Mouse (Mus musculus): ENCODE results near the gene Rinl. TPM values are rescaled to one million over a fixed set of nuclear protein-coding genes. Genes with fewer than 3 reads are reported as not detected.
A peak's percentile ranks its signal among the peaks of the same experiment; 100 is the strongest.

Rinl gene
- polyA plus RNA-seq, 1 experiment from 2014 or later: 5.2 TPM

DNA sequence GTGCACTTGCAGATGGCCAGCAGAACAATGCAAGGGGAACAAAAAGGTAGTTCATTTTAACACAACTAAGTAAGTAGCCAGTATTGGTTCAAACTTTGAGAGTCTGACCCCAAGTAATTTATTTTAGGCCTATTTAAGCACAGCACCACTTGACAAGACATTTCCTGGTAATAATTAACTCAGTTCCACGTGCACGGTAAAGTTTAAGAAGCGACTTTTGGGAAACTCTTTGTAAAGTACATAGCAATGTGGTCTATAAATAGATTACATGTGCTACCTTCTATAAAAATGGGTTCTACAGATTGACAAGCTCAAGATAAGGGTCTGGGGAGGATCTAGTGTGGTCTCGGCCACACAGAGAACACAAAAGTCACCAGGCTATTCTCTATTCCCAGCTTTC is 15.0 kb downstream of the Rinl start:
- Histone ChIP-seq H3K27me3 (ENCODE audit: insufficient read depth, poor library complexity, severe bottlenecking) (no peaks in the 10 kb centered on the region), H3K27ac (peak overlapping the region; percentile 93), H3K4me3 (no peak overlapping the region; the same call in 1 of the 2 replicates), H3K36me3 (no peaks in the 10 kb centered on the region), H3K4me1 (peaks cover 39% of the 10 kb centered on the region), H3K9me3 (no peaks in the 10 kb centered on the region)
- 53% methylated on average over 4 of the region's 4 CpGs for WGBS
- DNase-seq (ENCODE audit: low spot score): no peak

GRCm38 (mm10) chr7:28806869-28807268 is 18.1 kb downstream of the Rinl start:
- H3K27me3 ChIP-seq (ENCODE audit: insufficient read depth, poor library complexity, severe bottlenecking): no peaks in the 10 kb centered on the region
- no peaks in the 10 kb centered on the region for H3K9me3 ChIP-seq
- H3K4me1 ChIP-seq: peaks cover 35% of the 10 kb centered on the region
- DNase-seq (ENCODE audit: low spot score): no peak
- H3K4me3 ChIP-seq: no peak overlapping the region
- peaks cover under 1% of the 10 kb centered on the region for H3K36me3 ChIP-seq
- H3K27ac ChIP-seq: no peak overlapping the region
- 87% methylated on average over 4 of the region's 4 CpGs for WGBS

GRCm38 (mm10) chr7:28807641-28808220 is 19.0 kb downstream of the Rinl start:
- DNase-seq (ENCODE audit: low spot score): no peak
- Histone ChIP-seq H3K27me3 (ENCODE audit: insufficient read depth, poor library complexity, severe bottlenecking) (no peaks in the 10 kb centered on the region), H3K4me3 (peak overlapping the region; percentile 96), H3K9me3 (no peaks in the 10 kb centered on the region), H3K36me3 (peaks cover 9% of the 10 kb centered on the region), H3K27ac (peak overlapping the region; percentile 100), H3K4me1 (peaks cover 35% of the 10 kb centered on the region)
- WGBS: 44% methylated on average over 6 of the region's 8 CpGs

DNA sequence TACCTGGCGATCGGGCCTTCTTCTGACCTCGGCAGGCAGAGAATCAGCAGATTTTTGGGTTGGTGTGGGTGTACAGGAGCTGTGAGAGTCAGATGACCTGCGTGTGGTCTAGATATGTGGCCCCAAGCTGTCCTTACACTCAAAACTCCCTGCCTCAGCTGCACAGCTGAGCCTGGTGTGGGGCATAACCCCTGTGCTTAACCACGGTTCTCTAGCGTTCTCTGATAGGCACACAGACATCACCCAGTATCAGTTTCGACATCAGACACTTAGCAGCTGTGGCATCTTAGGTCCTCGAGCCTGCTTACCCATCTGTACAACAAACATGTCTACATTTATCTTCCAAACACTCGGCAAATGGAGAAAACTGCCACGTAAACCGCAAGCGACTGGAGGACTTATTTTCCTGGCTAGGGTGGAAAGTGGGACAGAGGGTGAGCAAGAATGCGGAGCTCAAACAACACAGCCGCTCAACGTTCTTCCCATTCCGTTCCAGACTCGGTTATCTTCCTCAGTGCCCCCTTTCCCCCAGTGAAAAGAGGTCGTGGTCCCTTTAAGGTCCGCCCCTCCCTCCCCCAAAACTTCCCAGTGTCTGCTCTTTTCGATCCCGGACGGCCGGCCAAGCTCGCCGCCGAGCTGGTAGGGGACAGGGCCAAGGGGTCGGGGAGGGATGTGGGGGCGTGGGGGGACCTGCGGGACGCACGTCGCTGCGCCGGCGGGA is 19.6 kb downstream of the Rinl start, which contains the start of gene Hnrnpl:
Gene Hnrnpl, plus strand, starts transcription at position 321 of the 721 bp plus-strand sequence.
- peak within 1 kb of the TSS; percentile 100 for H3K27ac ChIP-seq
- peak within 1 kb of the TSS; percentile 96 for H3K4me3 ChIP-seq
- DNase-seq (ENCODE audit: low spot score): peak; percentile 86
- peaks cover 16% of the 10 kb centered on the region for H3K36me3 ChIP-seq
- H3K9me3 ChIP-seq: no peaks in the 10 kb centered on the region
- peaks cover 35% of the 10 kb centered on the region for H3K4me1 ChIP-seq
- WGBS: 3% methylated on average over 35 of the region's 35 CpGs
- no peaks in the 10 kb centered on the region for H3K27me3 ChIP-seq (ENCODE audit: insufficient read depth, poor library complexity, severe bottlenecking)

- peak overlapping the region; percentile 96 for H3K4me3 ChIP-seq
- peaks cover 22% of the 10 kb centered on the region for H3K36me3 ChIP-seq
- WGBS: 0% methylated on average over 32 of the region's 32 CpGs
- peak overlapping the region; percentile 100 for H3K27ac ChIP-seq
- peak; percentile 96 for DNase-seq (ENCODE audit: low spot score)
- peaks cover 35% of the 10 kb centered on the region for H3K4me1 ChIP-seq
- no peaks in the 10 kb centered on the region for H3K27me3 ChIP-seq (ENCODE audit: insufficient read depth, poor library complexity, severe bottlenecking)
- H3K9me3 ChIP-seq: no peaks in the 10 kb centered on the region
These were observed 20.2 kb downstream of the Rinl start for GRCm38 (mm10) chr7:28808957-28809393.

- no peaks in the 10 kb centered on the region for H3K9me3 ChIP-seq
- peak overlapping the region; percentile 96 for H3K4me3 ChIP-seq
- H3K27ac ChIP-seq: peak overlapping the region; percentile 100
- under 1% methylated on average over 35 of the region's 35 CpGs for WGBS
- DNase-seq (ENCODE audit: low spot score): peak; percentile 93
- peaks cover 28% of the 10 kb centered on the region for H3K36me3 ChIP-seq
- H3K27me3 ChIP-seq (ENCODE audit: insufficient read depth, poor library complexity, severe bottlenecking): no peaks in the 10 kb centered on the region
- peaks cover 37% of the 10 kb centered on the region for H3K4me1 ChIP-seq
These were observed 20.8 kb downstream of the Rinl start for GRCm38 (mm10) chr7:28809401-28810089.

DNA sequence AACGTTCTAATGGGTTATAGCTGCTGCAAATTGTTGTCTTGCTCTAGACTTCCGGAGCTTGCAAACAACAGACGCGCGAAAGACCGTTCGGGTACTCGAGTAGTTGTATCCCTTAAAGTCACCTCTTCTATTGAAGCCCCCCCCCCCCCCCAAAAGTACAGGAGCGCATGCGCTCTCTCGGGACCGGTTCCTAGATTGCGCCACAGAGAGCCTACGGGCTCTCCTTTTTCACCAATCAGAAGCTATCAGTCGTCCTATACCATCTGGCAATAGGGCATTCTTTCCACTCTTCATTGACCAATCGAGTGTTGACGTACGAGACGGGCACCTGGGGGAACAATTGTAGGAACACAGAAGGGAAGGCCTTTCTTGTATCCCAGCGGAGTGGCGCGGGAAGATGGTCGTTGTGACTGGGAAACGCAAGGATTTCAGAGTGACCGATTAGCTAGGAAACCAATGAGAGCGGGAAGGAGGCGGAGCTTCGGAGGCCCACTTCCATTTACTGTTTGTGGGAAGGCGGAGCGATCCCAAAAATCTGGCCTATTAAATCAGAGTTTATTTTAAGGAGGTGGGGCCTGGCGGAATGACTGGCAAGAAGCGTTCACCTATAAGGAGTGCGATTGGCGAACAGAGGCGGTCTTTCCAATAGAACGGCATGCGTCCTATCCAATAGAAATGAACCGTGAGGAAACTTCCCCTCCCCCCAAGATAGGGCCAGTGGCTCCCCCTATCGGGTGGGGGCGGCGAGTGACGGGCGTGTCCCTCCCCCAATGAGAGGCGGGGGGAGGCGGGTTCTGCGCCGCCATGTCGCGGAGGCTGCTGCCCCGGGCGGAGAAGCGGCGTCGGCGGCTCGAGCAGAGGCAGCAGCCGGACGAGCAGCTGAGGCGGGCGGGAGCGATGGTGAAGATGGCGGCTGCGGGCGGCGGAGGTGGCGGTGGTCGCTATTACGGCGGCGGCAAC is 21.6 kb downstream of the Rinl start:
- Histone ChIP-seq H3K9me3 (no peaks in the 10 kb centered on the region), H3K27ac (peak overlapping the region; percentile 100), H3K4me1 (peaks cover 43% of the 10 kb centered on the region), H3K4me3 (peak overlapping the region; percentile 96), H3K36me3 (peaks cover 36% of the 10 kb centered on the region), H3K27me3 (ENCODE audit: insufficient read depth, poor library complexity, severe bottlenecking) (no peaks in the 10 kb centered on the region)
- WGBS: under 1% methylated on average over 70 of the region's 70 CpGs
- DNase-seq (ENCODE audit: low spot score): peak; percentile 99

DNA sequence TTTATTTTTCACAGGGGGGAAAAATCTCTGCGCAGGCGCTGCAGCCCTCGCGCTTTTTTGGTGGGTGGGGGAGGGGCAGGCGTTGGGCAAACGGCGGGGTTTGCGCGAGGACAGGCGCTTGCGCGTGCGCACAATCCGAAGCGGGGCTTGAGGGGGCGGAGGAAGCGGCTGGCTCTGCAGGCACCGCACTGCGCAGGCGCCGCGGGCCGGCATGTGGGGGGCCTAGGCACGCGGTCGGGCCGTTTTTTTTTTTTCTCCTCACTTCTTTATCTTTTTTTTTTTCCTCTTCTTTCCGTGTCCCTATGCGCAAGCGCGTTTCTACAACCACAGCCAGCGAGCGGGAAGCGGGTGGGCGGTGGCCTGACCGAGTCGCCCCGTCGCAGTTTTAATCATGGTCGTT is 22.5 kb downstream of the Rinl start:
- H3K36me3 ChIP-seq: peaks cover 44% of the 10 kb centered on the region
- under 1% methylated on average over 40 of the region's 40 CpGs for WGBS
- H3K9me3 ChIP-seq: no peaks in the 10 kb centered on the region
- DNase-seq (ENCODE audit: low spot score): peak; percentile 97
- peaks cover 50% of the 10 kb centered on the region for H3K4me1 ChIP-seq
- peak overlapping the region; percentile 96 for H3K4me3 ChIP-seq
- peak overlapping the region; percentile 100 for H3K27ac ChIP-seq
- no peaks in the 10 kb centered on the region for H3K27me3 ChIP-seq (ENCODE audit: insufficient read depth, poor library complexity, severe bottlenecking)

DNA sequence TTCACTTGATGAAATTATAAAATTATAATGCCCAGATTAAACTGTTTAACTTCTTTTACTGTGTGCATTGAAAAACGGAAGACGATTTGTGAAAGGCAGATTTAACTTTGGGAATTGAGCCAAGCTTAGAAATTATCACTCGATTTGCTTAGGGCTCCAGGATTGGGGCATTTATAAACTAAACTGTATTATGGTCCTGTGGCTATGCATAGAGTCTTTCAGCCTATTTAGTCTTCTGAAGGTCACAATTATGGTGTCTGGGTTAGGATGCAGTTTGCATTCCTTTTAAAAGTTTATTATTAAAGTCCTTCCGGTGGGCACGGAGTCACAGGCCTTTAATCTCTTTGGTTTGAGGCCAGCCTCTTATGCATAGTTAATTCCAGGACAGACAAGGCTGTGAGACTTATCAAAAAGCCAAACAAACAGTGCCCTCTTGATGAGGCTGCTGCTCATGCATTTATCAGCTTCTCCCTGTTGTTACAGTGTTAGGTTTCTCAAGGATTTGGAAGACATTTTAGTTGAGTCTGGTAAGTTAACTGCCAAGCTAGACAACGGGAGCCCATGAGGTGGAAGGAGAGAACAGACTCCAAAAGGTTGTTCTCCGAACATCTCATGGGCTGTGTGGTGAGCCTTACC is 23.0 kb downstream of the Rinl start:
- WGBS: 9% methylated on average over 7 of the region's 7 CpGs
- H3K36me3 ChIP-seq: peaks cover 50% of the 10 kb centered on the region

DNA sequence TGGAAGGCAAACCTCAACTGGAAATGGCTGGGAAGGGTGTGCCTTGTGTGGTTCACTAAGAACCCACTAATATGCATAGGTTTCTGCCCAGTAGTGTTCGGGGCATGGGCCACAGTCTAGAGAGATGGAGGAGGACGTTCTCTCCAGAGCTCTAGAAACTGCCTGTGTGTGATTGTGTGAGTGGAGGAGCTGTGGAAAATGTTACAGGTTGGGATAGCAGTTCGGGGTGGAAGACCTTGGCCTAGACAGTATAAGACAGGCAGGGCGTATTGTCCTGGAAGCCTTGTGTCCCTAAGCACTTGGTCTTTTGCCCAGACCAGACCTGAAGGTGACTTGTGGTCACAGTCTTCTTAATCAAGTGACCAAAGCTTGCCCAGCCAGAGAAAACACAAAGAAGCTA is 23.7 kb downstream of the Rinl start:
- Histone ChIP-seq H3K27me3 (ENCODE audit: insufficient read depth, poor library complexity, severe bottlenecking) (no peaks in the 10 kb centered on the region), H3K4me3 (peak overlapping the region; percentile 96), H3K9me3 (no peaks in the 10 kb centered on the region), H3K36me3 (peaks cover 57% of the 10 kb centered on the region), H3K4me1 (peaks cover 51% of the 10 kb centered on the region), H3K27ac (peak overlapping the region; percentile 100; the same call in 1 of the 2 replicates)
- DNase-seq (ENCODE audit: low spot score): no peak
- 66% methylated on average over 4 of the region's 4 CpGs for WGBS

More for the DNA sequence above, 23.0 kb downstream of the Rinl start:
- Histone ChIP-seq H3K9me3 (no peaks in the 10 kb centered on the region), H3K27me3 (ENCODE audit: insufficient read depth, poor library complexity, severe bottlenecking) (no peaks in the 10 kb centered on the region), H3K4me3 (peak overlapping the region; percentile 96), H3K4me1 (peaks cover 52% of the 10 kb centered on the region), H3K27ac (peak overlapping the region; percentile 100)
- no peak for DNase-seq (ENCODE audit: low spot score)

- Histone ChIP-seq H3K27me3 (ENCODE audit: insufficient read depth, poor library complexity, severe bottlenecking) (no peaks in the 10 kb centered on the region), H3K9me3 (no peaks in the 10 kb centered on the region), H3K36me3 (peaks cover 62% of the 10 kb centered on the region), H3K27ac (peak overlapping the region; percentile 100; the same call in 1 of the 2 replicates), H3K4me3 (peak overlapping the region; percentile 96), H3K4me1 (peaks cover 49% of the 10 kb centered on the region)
- DNase-seq (ENCODE audit: low spot score): no peak
- WGBS: 63% methylated on average over 5 of the region's 5 CpGs
These were observed 24.2 kb downstream of the Rinl start for GRCm38 (mm10) chr7:28812949-28813348.

Data from heart, embryonic 10.5 days (tissue).